Mouse (Mus musculus): ENCODE data around the gene Galnt4. TPM values are rescaled to one million over a fixed set of nuclear protein-coding genes. Genes with fewer than 3 reads are reported as not detected.
"Not testable (repeated sequence)": the region's sequence is repeated elsewhere in the genome, so short reads cannot be mapped to it uniquely, and the experiment has no call there.

Gene Galnt4
- total and polyA plus RNA-seq, 3 experiments = 1.6 to 1.7 TPM; not detected in 1

DNA sequence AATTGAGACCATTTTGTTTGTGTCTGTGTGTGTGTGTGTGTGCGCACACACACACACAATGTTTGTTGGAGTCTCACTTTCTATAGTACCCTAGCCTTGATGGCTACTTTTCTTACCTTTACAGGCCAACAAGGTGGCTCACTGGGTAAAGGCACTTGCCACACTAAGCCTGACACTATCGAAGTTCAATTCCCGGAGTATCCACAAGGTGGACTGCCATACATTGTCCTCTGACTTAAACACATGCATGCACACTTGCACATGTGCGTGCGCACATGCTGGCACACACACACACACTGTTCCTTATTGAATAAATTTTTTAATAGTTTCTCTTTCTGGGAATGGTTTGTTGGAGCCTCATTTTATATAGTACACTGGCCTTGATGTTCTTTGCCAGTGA is 48.8 kb downstream of the Galnt4 start:
- H3K9me3 ChIP-seq (replicated peaks; ENCODE audit: insufficient read depth, low read length) = no peaks in the 10 kb centered on the region
- no peaks in the 10 kb centered on the region; a peak in 1 of 4 replicates for H3K36me3 ChIP-seq (ENCODE audit: control insufficient read depth in 1 of 2, insufficient read depth in 2 of 2, low read length in 2 of 2)
- no peak overlapping the region for H3K9ac ChIP-seq (ENCODE audit: control insufficient read depth, low read depth, low read length, poor library complexity, severe bottlenecking)
- no peak for TF ChIP-seq POLR2AphosphoS2 (IDR thresholded peaks at IDR 0.05; ENCODE audit: low read length)
- TF ChIP-seq CHD2 (IDR thresholded peaks at IDR 0.05; ENCODE audit: low read length) = no peak
- peak; percentile 22; the same call in 1 of the 2 replicates for TF ChIP-seq SMC3 (IDR thresholded peaks at IDR 0.05; ENCODE audit: low read depth, low read length)
- peak in 1 of 3 experiments; percentile 19; a peak in 1 of 6 replicates for TF ChIP-seq CTCF (IDR thresholded peaks at IDR 0.05 in 2 of 3, conservative IDR thresholded peaks at IDR 0.05 in 1 of 3; ENCODE audit: control insufficient read depth in 1 of 3, insufficient read depth in 1 of 3, low read depth in 2 of 3, low read length in 3 of 3, poor library complexity in 1 of 3, severe bottlenecking in 1 of 3)
- no peaks in the 10 kb centered on the region; a peak in 1 of 4 replicates for H3K4me1 ChIP-seq (ENCODE audit: control insufficient read depth in 1 of 2, insufficient read depth in 2 of 2, low read length in 2 of 2)
- DNase-seq (ENCODE audit: low read depth, low spot score) = peak; percentile 24
- H3K27ac ChIP-seq (ENCODE audit: control insufficient read depth, low read depth, low read length) = no peak overlapping the region
- no peaks in the 10 kb centered on the region for H3K79me2 ChIP-seq (ENCODE audit: control insufficient read depth, insufficient read depth, low read length, poor library complexity)
- no peaks in the 10 kb centered on the region for H3K27me3 ChIP-seq (ENCODE audit: control insufficient read depth in 1 of 2, insufficient read depth in 2 of 2, low read length in 2 of 2)
- no peak overlapping the region for H3K4me3 ChIP-seq (ENCODE audit: control insufficient read depth in 1 of 2, insufficient read depth in 1 of 2, low read depth in 2 of 2, low read length in 2 of 2)

DNA sequence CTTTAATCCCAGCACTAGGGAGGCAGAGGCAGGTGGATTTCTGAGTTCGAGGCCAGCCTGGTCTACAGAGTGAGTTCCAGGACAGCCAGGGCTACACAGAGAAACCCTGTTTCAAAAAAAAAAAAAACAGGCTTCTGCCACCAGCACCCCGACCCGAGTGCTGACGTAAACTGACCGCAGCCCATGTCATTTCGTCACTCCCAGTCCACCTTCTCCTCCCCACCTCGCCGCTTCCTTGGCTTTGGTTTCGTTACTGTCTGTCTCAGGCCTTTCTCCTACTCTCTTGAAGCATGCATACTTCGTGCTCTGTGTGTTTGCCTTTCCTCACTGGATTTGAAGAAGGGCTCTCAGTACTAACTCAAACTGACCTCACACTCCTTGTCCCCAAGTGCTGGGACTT is 49.7 kb downstream of the Galnt4 start:
- H3K27me3 ChIP-seq (ENCODE audit: control insufficient read depth in 1 of 2, insufficient read depth in 2 of 2, low read length in 2 of 2); H3K4me3 ChIP-seq (ENCODE audit: control insufficient read depth in 1 of 2, insufficient read depth in 1 of 2, low read depth in 2 of 2, low read length in 2 of 2); H3K36me3 ChIP-seq (ENCODE audit: control insufficient read depth in 1 of 2, insufficient read depth in 2 of 2, low read length in 2 of 2); DNase-seq (ENCODE audit: low read depth, low spot score); H3K79me2 ChIP-seq (ENCODE audit: control insufficient read depth, insufficient read depth, low read length, poor library complexity); H3K9ac ChIP-seq (ENCODE audit: control insufficient read depth, low read depth, low read length, poor library complexity, severe bottlenecking); H3K9me3 ChIP-seq (replicated peaks; ENCODE audit: insufficient read depth, low read length); H3K27ac ChIP-seq (ENCODE audit: control insufficient read depth, low read depth, low read length); H3K4me1 ChIP-seq (ENCODE audit: control insufficient read depth in 1 of 2, insufficient read depth in 2 of 2, low read length in 2 of 2): not testable (repeated sequence)

DNA sequence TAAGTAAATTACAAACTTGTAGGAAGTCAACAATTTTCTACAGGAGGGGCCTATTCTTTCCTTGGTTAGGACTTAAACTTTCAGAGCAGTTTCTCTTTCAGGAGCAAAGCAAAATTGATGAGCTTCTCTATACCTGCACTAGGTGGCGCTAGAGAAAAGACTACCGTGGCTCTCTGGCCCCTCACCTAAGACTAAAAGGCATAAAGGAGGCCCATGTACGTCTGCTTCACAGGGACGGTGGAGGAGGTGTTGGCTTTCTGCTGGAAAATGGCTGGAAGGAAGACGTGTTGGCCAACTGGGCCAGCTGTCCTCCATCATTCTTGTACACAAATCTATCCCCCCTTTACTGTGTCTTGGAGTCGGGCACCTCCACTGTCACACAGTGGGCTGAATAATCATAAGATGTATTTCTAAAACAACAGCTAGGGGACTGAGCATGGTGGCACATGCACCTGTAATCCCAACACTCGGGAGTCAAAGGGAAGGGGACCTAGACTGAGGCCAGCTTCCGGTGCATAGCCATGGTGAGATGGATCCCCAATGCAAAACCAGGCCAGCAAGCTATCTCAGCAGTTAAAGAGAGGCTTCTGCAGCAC is 54.1 kb downstream of the Galnt4 start:
- Histone ChIP-seq H3K9me3 (replicated peaks; ENCODE audit: insufficient read depth, low read length) (no peaks in the 10 kb centered on the region), H3K36me3 (ENCODE audit: control insufficient read depth in 1 of 2, insufficient read depth in 2 of 2, low read length in 2 of 2) (peaks cover 0 to 2% of the 10 kb centered on the region in 2 experiments; a peak in 2 of 4 replicates), H3K27ac (ENCODE audit: control insufficient read depth, low read depth, low read length) (no peak overlapping the region), H3K27me3 (ENCODE audit: control insufficient read depth in 1 of 2, insufficient read depth in 2 of 2, low read length in 2 of 2) (no peaks in the 10 kb centered on the region), H3K79me2 (ENCODE audit: control insufficient read depth, insufficient read depth, low read length, poor library complexity) (no peaks in the 10 kb centered on the region), H3K9ac (ENCODE audit: control insufficient read depth, low read depth, low read length, poor library complexity, severe bottlenecking) (no peak overlapping the region), H3K4me3 (ENCODE audit: control insufficient read depth in 1 of 2, insufficient read depth in 1 of 2, low read depth in 2 of 2, low read length in 2 of 2) (no peak overlapping the region), H3K4me1 (ENCODE audit: control insufficient read depth in 1 of 2, insufficient read depth in 2 of 2, low read length in 2 of 2) (peaks cover 0 to 5% of the 10 kb centered on the region in 2 experiments; a peak in 1 of 4 replicates)
- TF ChIP-seq SMC3 (IDR thresholded peaks at IDR 0.05; ENCODE audit: low read depth, low read length) (peak; percentile 73), GATA1 (IDR thresholded peaks at IDR 0.05; ENCODE audit: low read depth, low read length) (no peak), HCFC1 (IDR thresholded peaks at IDR 0.05; ENCODE audit: low read depth, low read length) (no peak), TCF12 (IDR thresholded peaks at IDR 0.05; ENCODE audit: low read depth, low read length) (no peak), ZNF384 (IDR thresholded peaks at IDR 0.05; ENCODE audit: low read depth, low read length) (no peak), CTCF (IDR thresholded peaks at IDR 0.05 in 2 of 3, conservative IDR thresholded peaks at IDR 0.05 in 1 of 3; ENCODE audit: control insufficient read depth in 1 of 3, insufficient read depth in 1 of 3, low read depth in 2 of 3, low read length in 3 of 3, poor library complexity in 1 of 3, severe bottlenecking in 1 of 3) (peak; percentile 66 to 79 (median 71)), TBP (IDR thresholded peaks at IDR 0.05; ENCODE audit: low read depth, low read length) (0 out of 2 replicates have a peak, but pooled peaks have one; percentile 26), NELFE (IDR thresholded peaks at IDR 0.05; ENCODE audit: low read depth, low read length) (no peak), RAD21 (IDR thresholded peaks at IDR 0.05; ENCODE audit: low read depth, low read length) (peak; percentile 64), ZC3H11A (IDR thresholded peaks at IDR 0.05; ENCODE audit: low read depth, low read length) (peak; percentile 31; the same call in 1 of the 2 replicates), E2F4 (IDR thresholded peaks at IDR 0.05; ENCODE audit: borderline replicate concordance, low read depth, low read length) (no peak)
- DNase-seq (ENCODE audit: low read depth, low spot score) = peak; percentile 68

Other genes with a start within 250 kb of the Galnt4 start
- gene Atp2b1, start 193.8 kb upstream of the Galnt4 start, total RNA-seq (2012; rRNA removed) = 23.5 and 29.4 TPM in 2 replicates
- 10 to 100 TPM in 1 of 2 experiments, not detected in 1; 26.6 TPM for gene Atp2b1, start 193.8 kb upstream of the Galnt4 start, polyA plus RNA-seq (2012; ENCODE audit: insufficient read depth in 1 of 2, insufficient read length in 2 of 2, low read depth in 1 of 2, low replicate concordance in 2 of 2, missing spikeins in 1 of 2)
- 3.3 and 5.5 TPM in 2 replicates for gene Poc1b, start 1.1 kb upstream of the Galnt4 start, total RNA-seq (2012; rRNA removed)
- 10 to 100 TPM in 1 of 2 experiments, not detected in 1; 15.3 TPM for gene Poc1b, start 1.1 kb upstream of the Galnt4 start, polyA plus RNA-seq (2012; ENCODE audit: insufficient read depth in 1 of 2, insufficient read length in 2 of 2, low read depth in 1 of 2, low replicate concordance in 2 of 2, missing spikeins in 1 of 2)
- gene Phxr2, start 18.2 kb downstream of the Galnt4 start, total RNA-seq (2012; rRNA removed) = not detected in 2 replicates
- not detected for gene Phxr2, start 18.2 kb downstream of the Galnt4 start, polyA plus RNA-seq (2012; ENCODE audit: insufficient read depth in 1 of 2, insufficient read length in 2 of 2, low read depth in 1 of 2, low replicate concordance in 2 of 2, missing spikeins in 1 of 2)
- gene Dusp6, start 155.1 kb downstream of the Galnt4 start, total RNA-seq (2012; rRNA removed) = 8.2 and 12.6 TPM in 2 replicates
- gene Dusp6, start 155.1 kb downstream of the Galnt4 start, polyA plus RNA-seq (2012; ENCODE audit: insufficient read depth in 1 of 2, insufficient read length in 2 of 2, low read depth in 1 of 2, low replicate concordance in 2 of 2, missing spikeins in 1 of 2) = 10 to 100 TPM in 1 of 2 experiments, not detected in 1; 11.9 TPM

All from MEL (cell line).